Mouse (Mus musculus) lung, postnatal 0 days (tissue): ENCODE results near the gene Gm45711. TPM values are rescaled to one million over a fixed set of nuclear protein-coding genes. Genes with fewer than 3 reads are reported as not detected.
"Not testable (repeated sequence)": the region's sequence is repeated elsewhere in the genome, so short reads cannot be mapped to it uniquely, and the experiment has no call there.

Experiments used
- ATAC-seq: fragments of 200-750 bp; cut with Nextera tagmentation; 2 replicates; pipeline ENCODE4 v1.8.0; 2017; ENCODE audit warnings: moderate library complexity
- DNase-seq: peaks from one replicate; pipeline ENCODE4 v3.0.0-alpha.2; 2016; ENCODE audit warnings: low spot score
- H3K27ac ChIP-seq: fragments of 300-500 bp; sonication (generic); 2 replicates; pipeline ENCODE4 v1.5.1; 2014; ENCODE audit warnings: antibody characterized with exemption, mild to moderate bottlenecking, low read length, mixed read lengths
- H3K27me3 ChIP-seq: fragments of 300-500 bp; sonication (generic); replicated peaks from 2 replicates; pipeline ENCODE4 v1.6.1; 2014; ENCODE audit warnings: low read length, mixed read lengths; ENCODE audit not compliant: insufficient read depth
- H3K36me3 ChIP-seq: fragments of 300-500 bp; sonication (generic); 2 replicates; pipeline ENCODE4 v1.6.1; 2014; ENCODE audit warnings: low read length, mixed read lengths; ENCODE audit not compliant: insufficient read depth
- H3K4me1 ChIP-seq: fragments of 300-500 bp; sonication (generic); 2 replicates; pipeline ENCODE4 v1.6.1; 2014; ENCODE audit warnings: antibody characterized with exemption, low read depth, low read length, mixed read lengths; ENCODE audit not compliant: insufficient read depth
- H3K4me2 ChIP-seq: fragments of 300-500 bp; sonication (generic); replicated peaks from 2 replicates; pipeline ENCODE4 v1.6.1; 2014; ENCODE audit warnings: low read depth, mild to moderate bottlenecking, low read length, moderate library complexity, mixed read lengths
- H3K4me3 ChIP-seq: fragments of 300-500 bp; sonication (generic); 2 replicates; pipeline ENCODE4 v1.5.1; 2014; ENCODE audit warnings: low read depth, low read length
- H3K9ac ChIP-seq: fragments of 300-500 bp; sonication (generic); replicated peaks from 2 replicates; pipeline ENCODE4 v1.6.1; 2014; ENCODE audit warnings: low read depth, mild to moderate bottlenecking
- H3K9me3 ChIP-seq: fragments of 300-500 bp; sonication (generic); 2 replicates; pipeline ENCODE4 v1.6.1; 2016; ENCODE audit warnings: low read length, mixed read lengths
- CTCF ChIP-seq: IDR thresholded peaks from 2 replicates; pipeline ENCODE4 v1.5.1; 2016; ENCODE audit warnings: antibody characterized with exemption, mild to moderate bottlenecking
- EP300 ChIP-seq: IDR thresholded peaks from 2 replicates; pipeline ENCODE4 v1.6.1; 2016; ENCODE audit warnings: antibody characterized with exemption, mild to moderate bottlenecking, control low read depth
- WGBS: fragments of 180-500 bp; shearing (Covaris S2); extraction: QIAGEN DNeasy Blood & Tissue Kit; methylation state at CpG from one replicate; pipeline ENCODE4 v1.1.7; 2014; 5-methylcytosine and 5-hydroxymethylcytosine counted together
- polyA plus RNA-seq: library from polyadenylated mRNA; unstranded; fragments of >200 nt; fragmentation: Nextera tagmentation; extraction: Ambion mirVana; gene quantifications from 2 replicates; pipeline ENCODE4 v1.2.1, GENCODE M21; 2015

The Gm45711 gene
- polyA plus RNA-seq, 1 experiment from 2014 or later, result not detected

DNA sequence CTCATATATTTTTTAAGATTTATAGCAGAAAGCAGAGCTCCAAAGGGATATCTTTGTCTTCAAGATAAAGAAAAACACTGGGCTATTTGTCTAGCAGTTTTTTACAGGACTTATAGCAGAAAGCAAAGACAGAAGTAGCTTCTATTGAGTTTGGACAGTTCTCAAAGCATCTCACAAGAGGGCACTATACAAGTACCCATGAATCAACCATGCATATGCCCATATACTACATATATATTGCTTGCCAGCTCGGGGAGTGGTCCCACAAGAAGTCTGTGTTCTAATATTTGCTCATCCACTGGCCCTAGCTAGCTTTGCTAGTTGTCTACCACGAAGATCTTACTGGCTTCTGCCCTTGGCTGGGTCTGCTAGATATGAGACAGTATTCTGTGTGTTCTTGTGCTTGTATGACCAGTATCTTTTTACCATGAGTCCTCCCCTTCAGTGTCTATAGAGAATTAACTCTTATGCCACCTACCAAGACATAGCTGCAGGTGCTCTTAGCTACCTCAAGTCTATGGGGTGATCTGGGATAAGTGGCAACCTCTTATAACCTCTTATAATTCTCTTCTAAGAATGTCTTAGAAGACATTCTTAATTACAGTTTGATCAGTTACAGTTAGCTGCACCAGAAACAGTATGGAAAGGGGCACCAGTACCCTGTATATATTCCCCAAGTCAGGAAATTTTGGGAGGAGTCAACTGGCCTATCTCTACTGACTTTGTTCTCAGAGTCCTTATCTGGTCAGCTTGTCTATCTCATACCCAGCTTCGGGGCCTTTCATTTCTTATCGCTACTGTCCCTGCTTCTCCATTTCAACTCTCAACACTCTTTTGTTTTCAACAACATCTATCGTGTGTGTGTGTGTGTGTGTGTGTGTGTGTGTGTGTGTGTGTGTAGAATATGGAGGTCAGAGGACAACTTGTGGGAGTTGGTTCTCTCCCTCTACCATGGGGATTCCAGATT is 23.1 kb upstream of the Gm45711 start:
- Histone ChIP-seq H3K27ac (no peak overlapping the region), H3K9me3 (no peaks in the 10 kb centered on the region), H3K27me3 (no peaks in the 10 kb centered on the region), H3K4me1 (no peaks in the 10 kb centered on the region), H3K4me3 (no peak overlapping the region), H3K4me2 (no peak overlapping the region), H3K9ac (no peak overlapping the region), H3K36me3 (no peaks in the 10 kb centered on the region)
- ATAC-seq (no peak), DNase-seq (no peak)
- TF ChIP-seq CTCF, result peak; percentile 23
- no peak for TF ChIP-seq EP300
- 68% methylated on average over 5 of the region's 5 CpGs for WGBS

DNA sequence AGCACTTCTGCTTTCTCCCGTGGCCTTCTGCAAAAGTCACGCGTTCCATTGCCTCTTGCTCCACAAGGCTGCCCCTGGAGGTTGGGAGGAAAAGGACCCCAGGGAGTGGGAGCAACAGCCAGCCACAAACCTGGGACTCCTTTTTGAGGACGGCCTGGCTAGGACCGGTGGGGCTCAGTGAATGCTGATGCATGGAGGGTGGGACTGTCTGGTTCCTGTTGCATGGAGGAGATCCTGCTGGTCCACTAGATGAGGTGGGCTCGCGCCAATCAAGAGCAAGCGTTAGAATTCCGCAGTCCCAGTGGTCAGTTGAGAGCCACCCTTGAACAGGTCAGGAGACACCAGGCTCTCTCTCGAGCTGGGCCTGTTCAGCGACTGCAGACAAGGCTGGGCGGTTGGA is 12.0 kb upstream of the Gm45711 start, which contains the start of gene Cmtm2b:
Gene Cmtm2b (plus strand): TSS at position 301 of the 400 bp plus-strand sequence.
- not testable (repeated sequence) for DNase-seq, H3K36me3 ChIP-seq, H3K27ac ChIP-seq, H3K27me3 ChIP-seq, H3K4me1 ChIP-seq, ATAC-seq, H3K9ac ChIP-seq, H3K4me2 ChIP-seq, H3K4me3 ChIP-seq, H3K9me3 ChIP-seq
- WGBS, result 87% methylated on average over 12 of the region's 12 CpGs

DNA sequence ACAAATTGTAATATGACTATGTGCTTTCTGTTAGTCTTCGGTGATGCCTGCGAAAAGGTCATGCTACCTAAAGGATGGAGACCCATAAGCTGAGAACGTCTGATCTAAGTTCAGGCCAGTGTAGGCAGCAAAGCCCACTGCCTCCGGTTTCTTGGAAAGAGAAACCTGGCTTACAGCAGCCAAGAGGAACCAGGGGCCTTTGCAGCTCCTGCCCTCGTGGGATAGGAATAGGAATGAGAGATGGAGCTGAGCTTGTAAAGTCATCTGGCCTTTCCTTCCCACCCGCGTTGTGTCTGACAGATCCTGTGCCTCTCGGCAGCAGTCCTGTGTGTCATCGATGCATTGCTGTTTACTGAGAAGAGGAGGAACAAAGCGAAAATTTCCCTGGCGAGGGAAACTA is 11.4 kb upstream of the Gm45711 start, which contains the start of gene Gm11020:
Gene Gm11020 (plus strand): TSS at position 301 of the 400 bp plus-strand sequence.
- H3K27me3 ChIP-seq, H3K27ac ChIP-seq, H3K4me2 ChIP-seq, DNase-seq, H3K4me1 ChIP-seq, H3K9ac ChIP-seq, H3K4me3 ChIP-seq, H3K36me3 ChIP-seq, ATAC-seq, H3K9me3 ChIP-seq: not testable (repeated sequence)
- 77% methylated on average over 8 of the region's 11 CpGs for WGBS

- no peak overlapping the region for H3K4me3 ChIP-seq
- no peak overlapping the region for H3K4me2 ChIP-seq
- no peak overlapping the region for H3K9ac ChIP-seq
- WGBS, result 60% methylated on average over 4 of the region's 4 CpGs
- TF ChIP-seq CTCF (peak; percentile 61), EP300 (no peak)
- peak; percentile 17 for DNase-seq
- no peak overlapping the region for H3K27ac ChIP-seq
- H3K9me3 ChIP-seq, result no peaks in the 10 kb centered on the region
- ATAC-seq, result peak; percentile 26; the same call in 1 of the 2 replicates
- no peaks in the 10 kb centered on the region for H3K4me1 ChIP-seq
- H3K36me3 ChIP-seq, result no peaks in the 10 kb centered on the region
- H3K27me3 ChIP-seq, result no peaks in the 10 kb centered on the region
These were observed 3.4 kb upstream of the Gm45711 start for GRCm38 (mm10) chr8:104313311-104313710.

DNA sequence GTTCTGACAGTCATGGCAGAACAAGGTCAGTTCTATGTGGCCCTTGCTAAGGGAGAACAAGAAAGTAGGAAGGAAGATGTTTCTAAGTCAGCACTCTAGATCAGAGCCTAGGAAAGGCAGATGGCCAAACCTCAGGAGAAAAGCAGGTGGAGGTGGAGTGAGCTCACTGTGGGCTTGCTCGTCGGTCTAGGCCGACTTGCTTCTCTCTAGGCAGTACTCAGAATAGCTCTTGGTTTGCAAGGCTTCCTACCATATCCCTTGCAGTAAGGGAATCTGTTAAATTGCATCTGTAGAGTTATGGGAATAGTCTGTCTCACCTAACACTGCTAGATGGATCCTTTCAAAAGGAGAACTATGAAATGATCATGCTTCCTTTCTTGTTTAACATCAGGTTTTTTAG is 2.1 kb upstream of the Gm45711 start:
- WGBS, result 84% methylated on average over 3 of the region's 3 CpGs
- H3K36me3 ChIP-seq, H3K9ac ChIP-seq, H3K4me2 ChIP-seq, H3K9me3 ChIP-seq, H3K27ac ChIP-seq, DNase-seq, ATAC-seq, H3K27me3 ChIP-seq, H3K4me1 ChIP-seq, H3K4me3 ChIP-seq: not testable (repeated sequence)

- not testable (repeated sequence) for H3K27me3 ChIP-seq, H3K27ac ChIP-seq, H3K36me3 ChIP-seq, H3K4me3 ChIP-seq, H3K9me3 ChIP-seq, H3K9ac ChIP-seq, H3K4me1 ChIP-seq, DNase-seq, H3K4me2 ChIP-seq, ATAC-seq
- WGBS, result 41% methylated on average over 6 of the region's 6 CpGs
These were observed 1.5 kb downstream of the Gm45711 start for GRCm38 (mm10) chr8:104308341-104308740.
